Mouse (Mus musculus) liver, adult 2 months (tissue): Measurements from ENCODE around the gene Abhd16b.

ENCODE experiments used
- CTCF ChIP-seq: fragments of 200-500 bp; IDR thresholded peaks from 2 replicates; pipeline ENCODE4 v1.5.1; 2011; ENCODE audit warnings: low read depth, low read length, control low read depth
- POLR2A ChIP-seq: fragments of 200-500 bp; IDR thresholded peaks from 2 replicates; pipeline ENCODE4 v1.6.1; 2011; ENCODE audit warnings: low read length, control low read depth; ENCODE audit not compliant: insufficient read depth; ENCODE audit errors: extremely low read depth

- TF ChIP-seq CTCF (no peak), POLR2A (no peak)
Observed at GRCm38 (mm10) chr2:181536410-181536809, 43.4 kb downstream of the Abhd16b start.
